Mouse (Mus musculus): Measurements from ENCODE around the gene Abcb8. TPM values are rescaled to one million over a fixed set of nuclear protein-coding genes. Genes with fewer than 3 reads are reported as not detected.

Abcb8 gene
- polyA plus RNA-seq, 1 experiment from 2014 or later = 53.6 TPM

DNA sequence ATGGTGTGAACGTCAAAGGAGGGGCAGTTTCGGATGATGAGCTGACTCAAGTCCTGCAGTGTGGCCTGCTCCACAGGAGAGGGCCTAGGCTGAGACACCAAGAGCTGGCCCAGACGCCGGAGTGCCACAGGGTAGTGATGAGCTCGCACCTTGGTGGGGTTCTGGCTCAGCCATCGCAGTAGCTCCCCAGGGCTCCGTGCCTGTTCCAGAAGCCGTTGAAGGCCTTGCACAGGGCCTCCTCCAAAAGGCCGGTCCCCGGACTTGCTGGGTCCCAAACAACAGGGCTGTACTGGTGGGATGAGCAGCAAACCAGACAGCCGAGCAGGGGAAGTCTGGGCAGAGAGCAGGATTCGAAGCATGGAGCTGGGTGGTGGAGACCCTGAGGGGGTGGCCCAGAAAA is 50.5 kb downstream of the Abcb8 start:
- no peaks in the 10 kb centered on the region for H3K9me3 ChIP-seq
- H3K4me3 ChIP-seq = peak overlapping the region; percentile 98
- DNase-seq (ENCODE audit: low spot score) = no peak
- H3K27ac ChIP-seq (replicated peaks) = peak overlapping the region; percentile 98; the same call in 1 of the 2 replicates
- 86% methylated on average over 12 of the region's 12 CpGs for WGBS
- peaks cover 6% of the 10 kb centered on the region for H3K27me3 ChIP-seq (replicated peaks; ENCODE audit: low read depth, poor library complexity, severe bottlenecking)
- H3K4me1 ChIP-seq = peaks cover 47% of the 10 kb centered on the region
- H3K36me3 ChIP-seq (replicated peaks) = peaks cover 52% of the 10 kb centered on the region

DNA sequence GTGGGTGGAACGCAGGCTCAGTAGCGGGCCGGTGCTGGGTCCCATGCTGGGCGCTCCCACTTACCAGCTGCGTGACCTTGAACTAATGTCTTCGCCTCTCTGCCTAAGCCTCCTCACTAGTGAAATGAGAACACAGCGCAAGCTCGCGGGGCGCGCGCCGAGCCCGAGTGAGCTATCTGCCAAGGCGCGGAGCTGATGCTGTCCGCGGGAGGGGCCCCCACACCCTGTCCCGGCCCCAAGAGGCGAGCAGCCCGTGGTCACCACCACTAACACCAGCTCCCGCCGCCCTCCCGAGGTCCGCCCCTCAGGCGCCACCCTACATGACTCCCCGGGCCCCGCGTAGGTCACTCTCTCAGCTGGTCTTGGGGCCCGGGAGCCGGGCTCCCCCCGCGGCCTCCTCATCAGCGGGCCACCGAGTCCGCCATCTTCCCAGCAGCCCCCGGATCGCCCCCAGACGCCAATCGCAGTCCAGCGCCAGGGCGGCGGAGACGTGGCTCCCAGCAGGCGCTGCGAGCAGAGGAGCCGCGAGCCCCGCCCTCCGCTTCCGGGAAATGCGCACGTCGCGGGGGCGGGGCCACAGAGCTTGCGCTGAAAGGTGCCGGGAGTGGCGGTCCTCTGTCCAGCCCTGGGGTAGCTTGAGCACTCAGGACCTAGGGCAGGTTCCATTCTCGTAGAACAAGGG is 51.4 kb downstream of the Abcb8 start, which contains the start of gene Fastk:
Gene Fastk (minus strand): TSS at position 542 of the 682 bp plus-strand sequence.
- H3K9me3 ChIP-seq = no peaks in the 10 kb centered on the region
- H3K27ac ChIP-seq (replicated peaks) = peak within 1 kb of the TSS; percentile 98
- under 1% methylated on average over 60 of the region's 60 CpGs for WGBS
- peaks cover 47% of the 10 kb centered on the region for H3K4me1 ChIP-seq
- H3K36me3 ChIP-seq (replicated peaks) = peaks cover 42% of the 10 kb centered on the region
- peak; percentile 95 for DNase-seq (ENCODE audit: low spot score)
- H3K4me3 ChIP-seq = peak within 1 kb of the TSS; percentile 98
- peaks cover 13% of the 10 kb centered on the region for H3K27me3 ChIP-seq (replicated peaks; ENCODE audit: low read depth, poor library complexity, severe bottlenecking)

- no peak for DNase-seq (ENCODE audit: low spot score)
- 56% methylated on average over 20 of the region's 20 CpGs for WGBS
- Histone ChIP-seq H3K4me1 (peaks cover 47% of the 10 kb centered on the region), H3K36me3 (replicated peaks) (peaks cover 35% of the 10 kb centered on the region), H3K27ac (replicated peaks) (peak overlapping the region; percentile 98), H3K27me3 (replicated peaks; ENCODE audit: low read depth, poor library complexity, severe bottlenecking) (peaks cover 18% of the 10 kb centered on the region), H3K9me3 (no peaks in the 10 kb centered on the region), H3K4me3 (peak overlapping the region; percentile 98)
Observed at GRCm38 (mm10) chr5:24445428-24446080, 52.1 kb downstream of the Abcb8 start.

DNA sequence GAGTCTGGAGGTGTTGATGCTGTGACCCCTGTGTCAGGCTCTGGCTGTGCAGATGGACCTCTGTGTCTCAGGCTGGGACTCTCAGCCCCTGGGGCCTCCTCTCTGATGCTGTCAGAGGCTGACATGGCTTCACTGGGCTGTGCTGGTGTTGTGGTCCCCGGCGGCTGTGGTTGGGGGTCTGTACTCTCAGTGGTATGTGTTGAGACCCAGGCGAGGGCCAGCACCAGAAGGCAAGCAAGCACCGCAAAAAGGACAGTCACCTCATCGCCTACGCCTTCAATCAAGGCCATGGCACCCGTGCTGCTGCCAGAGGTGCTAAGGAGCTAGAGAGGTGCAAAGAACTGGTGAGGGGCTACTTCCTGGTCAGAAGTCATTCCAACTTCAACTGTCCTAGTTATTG is 53.2 kb downstream of the Abcb8 start:
- no peak for DNase-seq (ENCODE audit: low spot score)
- WGBS = 91% methylated on average over 7 of the region's 7 CpGs
- H3K27ac ChIP-seq (replicated peaks) = no peak overlapping the region
- H3K36me3 ChIP-seq (replicated peaks) = peaks cover 25% of the 10 kb centered on the region
- H3K9me3 ChIP-seq = no peaks in the 10 kb centered on the region
- peak overlapping the region; percentile 98 for H3K4me3 ChIP-seq
- H3K27me3 ChIP-seq (replicated peaks; ENCODE audit: low read depth, poor library complexity, severe bottlenecking) = peaks cover 22% of the 10 kb centered on the region
- H3K4me1 ChIP-seq = peaks cover 56% of the 10 kb centered on the region

DNA sequence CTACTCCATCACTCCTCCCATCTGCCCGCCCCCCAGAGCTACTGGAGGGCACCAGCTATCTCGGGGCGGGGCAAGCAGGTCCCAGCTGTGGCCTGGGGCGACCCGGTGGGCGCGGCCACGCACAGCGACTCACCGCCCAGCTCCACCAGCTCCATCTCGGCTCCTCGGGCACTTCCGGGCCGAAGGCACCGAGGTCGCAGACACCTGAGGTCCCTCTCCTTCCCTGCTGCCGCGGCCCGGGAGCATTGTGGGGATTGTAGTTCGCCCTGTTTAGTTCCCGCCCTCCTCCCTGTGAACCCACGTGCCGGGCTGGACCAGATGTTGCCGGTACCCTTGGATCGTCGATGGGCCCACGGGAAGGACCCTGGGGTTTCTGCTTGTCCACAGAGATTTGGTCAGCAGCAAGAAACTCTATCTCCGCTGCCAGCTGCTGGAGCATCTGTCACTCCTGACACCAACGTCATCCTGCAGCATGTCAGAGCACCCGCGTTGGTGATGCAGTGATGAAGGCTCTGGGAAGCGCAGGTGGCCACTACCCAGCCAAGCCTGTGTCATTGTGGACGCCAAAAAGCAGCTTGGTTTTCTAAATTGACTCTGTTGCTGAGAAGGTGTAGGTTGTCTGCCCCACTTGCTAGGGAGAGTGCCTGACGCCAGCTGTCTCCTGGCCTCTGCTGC is 54.3 kb downstream of the Abcb8 start, which contains the start of gene Tmub1:
Gene Tmub1 (minus strand): TSS at position 231 of the 675 bp plus-strand sequence.
- DNase-seq (ENCODE audit: low spot score) = peak; percentile 89
- H3K36me3 ChIP-seq (replicated peaks) = peaks cover 13% of the 10 kb centered on the region
- H3K27me3 ChIP-seq (replicated peaks; ENCODE audit: low read depth, poor library complexity, severe bottlenecking) = peaks cover 22% of the 10 kb centered on the region
- peak within 1 kb of the TSS; percentile 98 for H3K4me3 ChIP-seq
- H3K4me1 ChIP-seq = peaks cover 57% of the 10 kb centered on the region
- 2% methylated on average over 34 of the region's 34 CpGs for WGBS
- peak within 1 kb of the TSS; percentile 84 for H3K27ac ChIP-seq (replicated peaks)
- no peaks in the 10 kb centered on the region for H3K9me3 ChIP-seq

DNA sequence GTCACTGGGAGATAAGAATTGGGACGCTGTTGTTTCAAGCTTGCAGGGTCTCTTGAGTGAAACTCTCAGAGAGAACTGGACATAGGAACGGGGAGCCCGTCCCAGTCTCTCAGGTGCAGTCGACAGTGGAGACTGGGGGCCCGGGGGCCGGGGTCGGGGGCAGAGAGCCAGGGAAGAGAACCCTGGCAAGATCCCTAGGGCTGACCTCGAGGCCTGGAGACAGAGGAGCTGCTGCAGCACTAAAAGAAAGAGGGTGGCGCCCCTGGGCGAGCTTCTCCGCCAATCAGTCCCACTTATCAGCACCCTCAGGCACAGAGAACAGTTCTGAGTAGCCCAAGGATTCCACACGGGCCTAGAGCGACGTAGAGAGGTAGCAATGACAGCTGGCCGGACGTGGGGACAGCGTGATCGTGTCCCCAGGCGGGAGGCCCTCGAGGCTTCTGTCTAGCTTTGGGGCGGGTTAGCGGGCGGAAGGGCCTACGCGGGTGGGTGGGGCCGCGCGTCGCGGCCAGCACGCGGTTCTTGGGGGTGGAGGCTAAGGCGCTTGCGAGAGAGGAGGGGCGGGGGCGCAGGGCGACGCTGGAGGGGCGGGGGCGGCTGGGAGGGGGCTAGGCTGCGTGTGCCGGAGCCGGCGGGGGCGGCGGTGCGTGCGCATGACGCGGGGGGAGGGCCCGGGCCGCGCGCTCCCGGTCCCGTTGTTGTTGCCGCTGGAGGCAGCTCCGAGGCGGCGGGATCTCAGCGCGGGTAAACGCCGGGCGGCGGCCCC is 58.0 kb downstream of the Abcb8 start:
- Histone ChIP-seq H3K4me3 (peak overlapping the region; percentile 87), H3K4me1 (peaks cover 64% of the 10 kb centered on the region), H3K9me3 (no peaks in the 10 kb centered on the region), H3K27ac (replicated peaks) (peak overlapping the region; percentile 94), H3K36me3 (replicated peaks) (peaks cover 19% of the 10 kb centered on the region), H3K27me3 (replicated peaks; ENCODE audit: low read depth, poor library complexity, severe bottlenecking) (peaks cover 22% of the 10 kb centered on the region)
- WGBS = 2% methylated on average over 60 of the region's 66 CpGs
- DNase-seq (ENCODE audit: low spot score) = peak; percentile 95

GRCm38 (mm10) chr5:24452030-24452690 is 58.7 kb downstream of the Abcb8 start, which contains the start of gene Agap3:
Gene Agap3 (plus strand): TSS chr5:24452177.
- Histone ChIP-seq H3K4me1 (peaks cover 60% of the 10 kb centered on the region), H3K27ac (replicated peaks) (peak within 1 kb of the TSS; percentile 94), H3K9me3 (no peaks in the 10 kb centered on the region), H3K36me3 (replicated peaks) (peaks cover 24% of the 10 kb centered on the region), H3K27me3 (replicated peaks; ENCODE audit: low read depth, poor library complexity, severe bottlenecking) (peaks cover 22% of the 10 kb centered on the region), H3K4me3 (peak within 1 kb of the TSS; percentile 87)
- 1% methylated on average over 81 of the region's 85 CpGs for WGBS
- peak; percentile 64 for DNase-seq (ENCODE audit: low spot score)

GRCm38 (mm10) chr5:24452691-24453233 is 59.3 kb downstream of the Abcb8 start:
- WGBS = under 1% methylated on average over 29 of the region's 29 CpGs
- H3K4me1 ChIP-seq = peaks cover 54% of the 10 kb centered on the region

DNA sequence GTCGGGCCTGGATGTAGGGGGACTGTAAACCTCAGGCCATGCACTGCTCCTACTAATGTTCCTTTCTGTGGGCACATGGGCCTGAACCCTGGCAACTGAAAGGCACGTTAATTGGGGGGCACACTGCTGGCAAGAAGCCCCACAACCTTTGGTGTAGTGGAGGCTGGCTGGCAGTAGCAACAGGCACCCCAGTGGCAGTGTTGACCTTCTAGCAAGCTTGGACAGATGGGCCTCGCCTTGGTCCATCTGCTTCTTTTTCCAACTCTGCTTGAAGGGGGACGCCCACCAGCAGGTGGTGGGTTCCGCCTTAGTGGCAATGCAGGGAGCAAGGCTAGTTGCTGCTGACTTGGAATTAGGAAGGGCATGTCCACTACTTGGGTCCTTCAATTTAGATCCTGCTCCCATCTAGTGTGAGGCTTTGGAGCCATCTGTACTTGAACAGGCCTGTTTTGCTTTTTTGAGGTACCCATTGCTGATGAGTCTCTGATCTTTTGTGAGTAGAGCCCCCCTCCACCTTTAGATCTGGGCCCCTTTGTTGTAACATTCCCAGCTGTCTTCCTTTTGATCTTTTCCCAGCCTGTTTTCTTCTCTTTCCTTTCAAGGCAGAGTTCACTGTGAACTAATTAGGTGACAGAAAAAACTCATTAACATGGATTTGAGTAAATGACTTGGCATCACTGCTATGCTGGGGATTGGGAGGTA is 60.0 kb downstream of the Abcb8 start:
- Histone ChIP-seq H3K27me3 (replicated peaks; ENCODE audit: low read depth, poor library complexity, severe bottlenecking) (peaks cover 21% of the 10 kb centered on the region), H3K27ac (replicated peaks) (peak overlapping the region; percentile 94), H3K4me3 (peak overlapping the region; percentile 87), H3K9me3 (no peaks in the 10 kb centered on the region), H3K36me3 (replicated peaks) (peaks cover 37% of the 10 kb centered on the region), H3K4me1 (peaks cover 50% of the 10 kb centered on the region)
- peak; percentile 26 for DNase-seq (ENCODE audit: low spot score)
- WGBS = 14% methylated on average over 5 of the region's 5 CpGs

More at GRCm38 (mm10) chr5:24452691-24453233, 59.3 kb downstream of the Abcb8 start:
- H3K9me3 ChIP-seq = no peaks in the 10 kb centered on the region
- H3K4me3 ChIP-seq = peak overlapping the region; percentile 87
- H3K27ac ChIP-seq (replicated peaks) = peak overlapping the region; percentile 94
- peak; percentile 52 for DNase-seq (ENCODE audit: low spot score)
- peaks cover 22% of the 10 kb centered on the region for H3K27me3 ChIP-seq (replicated peaks; ENCODE audit: low read depth, poor library complexity, severe bottlenecking)
- H3K36me3 ChIP-seq (replicated peaks) = peaks cover 30% of the 10 kb centered on the region

DNA sequence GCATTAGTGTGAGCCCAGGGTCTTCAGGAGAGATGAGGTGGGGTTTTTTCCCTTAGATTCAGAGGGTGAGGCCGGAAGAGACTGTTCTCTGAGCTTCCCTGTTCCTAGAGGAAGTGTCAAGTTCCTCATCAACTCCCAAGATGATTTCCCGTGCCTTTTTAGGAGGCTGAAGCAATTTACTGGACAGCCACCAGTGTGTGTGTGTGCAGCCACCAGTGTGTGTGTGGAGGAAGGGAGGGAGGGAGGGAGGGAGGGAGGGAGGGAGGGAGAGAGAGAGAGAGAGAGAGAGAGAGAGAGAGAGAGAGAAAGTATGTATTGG is 60.5 kb downstream of the Abcb8 start:
- Histone ChIP-seq H3K36me3 (replicated peaks) (peaks cover 42% of the 10 kb centered on the region), H3K4me1 (peaks cover 50% of the 10 kb centered on the region), H3K9me3 (no peaks in the 10 kb centered on the region), H3K27ac (replicated peaks) (peak overlapping the region; percentile 94; the same call in 1 of the 2 replicates), H3K4me3 (peak overlapping the region; percentile 87), H3K27me3 (replicated peaks; ENCODE audit: low read depth, poor library complexity, severe bottlenecking) (peaks cover 16% of the 10 kb centered on the region)
- DNase-seq (ENCODE audit: low spot score) = no peak
- WGBS = 25% methylated on average over 2 of the region's 2 CpGs

DNA sequence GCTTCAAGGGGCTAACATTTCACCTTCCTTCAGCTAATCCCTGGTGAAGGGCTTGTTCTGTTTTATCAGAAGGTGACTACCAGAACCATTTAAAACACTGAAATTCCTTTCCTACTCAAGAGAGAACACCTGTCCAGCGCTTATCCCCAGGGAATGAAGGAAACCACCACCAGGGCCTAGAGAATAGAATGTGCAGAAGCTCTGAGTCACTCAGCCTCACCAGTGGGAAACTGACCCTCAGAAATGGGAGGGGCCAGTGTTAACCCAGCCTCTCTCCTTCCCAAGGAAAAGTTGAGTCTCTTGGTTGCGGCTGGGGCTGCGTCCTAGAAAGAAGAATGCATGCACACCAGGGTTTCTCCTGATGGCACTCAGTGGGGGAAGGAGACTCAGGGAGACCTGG is 61.6 kb downstream of the Abcb8 start:
- Histone ChIP-seq H3K9me3 (no peaks in the 10 kb centered on the region), H3K27ac (replicated peaks) (0 out of 2 replicates have a peak overlapping the region, but pooled peaks have one; percentile 51), H3K36me3 (replicated peaks) (peaks cover 50% of the 10 kb centered on the region), H3K4me3 (peak overlapping the region; percentile 23), H3K4me1 (peaks cover 51% of the 10 kb centered on the region), H3K27me3 (replicated peaks; ENCODE audit: low read depth, poor library complexity, severe bottlenecking) (peaks cover 7% of the 10 kb centered on the region)
- DNase-seq (ENCODE audit: low spot score) = no peak
- 68% methylated on average over 3 of the region's 3 CpGs for WGBS

Measured in embryonic facial prominence, embryonic 10.5 days (tissue).